Comparison of ENCODE assay signal across 8 mouse cellular contexts in the genomic region with DNA sequence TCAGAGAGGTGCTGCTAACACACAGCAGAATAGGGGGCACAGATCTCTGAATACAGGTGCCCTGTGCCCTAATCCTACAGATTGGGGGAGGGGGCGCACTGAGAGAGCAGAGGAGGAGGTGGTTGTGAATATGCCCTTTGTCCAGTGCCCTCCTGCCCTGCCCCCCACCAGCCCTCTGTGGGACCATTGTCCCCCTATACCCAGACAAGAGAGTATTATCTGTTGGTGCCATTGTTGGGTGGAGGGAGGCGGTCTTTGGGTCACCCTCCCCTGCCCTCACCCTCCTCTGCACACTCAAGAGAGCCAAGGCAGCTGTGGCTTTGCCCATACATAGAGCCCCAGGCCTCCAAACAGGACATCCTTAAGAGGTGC. TPM values are rescaled to one million over a fixed set of nuclear protein-coding genes. Genes with fewer than 3 reads are reported as not detected.
DNase-seq lines count a peak whose midpoint lies in the region; ATAC-seq lines count a peak whose summit lies in the region.

No protein-coding gene starts in this region.

- peak overlapping the region; percentile 74 for H3K27ac ChIP-seq in kidney, embryonic 15.5 days
- peak overlapping the region; percentile 72; the same call in 1 of the 2 replicates for H3K27ac ChIP-seq in limb, embryonic 15.5 days

- ATAC-seq in kidney, embryonic 15.5 days (replicated peaks; ENCODE audit: low FRiP score): 0 out of 2 replicates have a peak, but pooled peaks have one; percentile 24
- ATAC-seq in limb, embryonic 15.5 days (ENCODE audit: insufficient number of reproducible peaks, low FRiP score, low TSS enrichment, low read depth): no peak
- ATAC-seq in granulocyte monocyte progenitor cell, adult 5-6 weeks (replicated peaks; ENCODE audit: poor library complexity, severe bottlenecking): no peak

- peaks cover 40% of the 10 kb centered on the region for H3K4me1 ChIP-seq in kidney, embryonic 15.5 days
- peaks cover 32% of the 10 kb centered on the region for H3K4me1 ChIP-seq in limb, embryonic 15.5 days

- H3K9me3 ChIP-seq in kidney, embryonic 15.5 days (replicated peaks): no peaks in the 10 kb centered on the region
- H3K9me3 ChIP-seq in limb, embryonic 15.5 days: no peaks in the 10 kb centered on the region

- H3K27me3 ChIP-seq in kidney, embryonic 15.5 days: peaks cover 14% of the 10 kb centered on the region; the same call in 1 of the 2 replicates
- peaks cover 7% of the 10 kb centered on the region for H3K27me3 ChIP-seq in limb, embryonic 15.5 days

- H3K36me3 ChIP-seq in kidney, embryonic 15.5 days: peaks cover 22% of the 10 kb centered on the region
- H3K36me3 ChIP-seq in limb, embryonic 15.5 days: peaks cover 26% of the 10 kb centered on the region

- 38% methylated on average over 2 of the region's 2 CpGs for WGBS in kidney, embryonic 15.5 days
- WGBS in limb, embryonic 15.5 days: 32% methylated on average over 2 of the region's 2 CpGs

- H3K4me3 ChIP-seq in kidney, embryonic 15.5 days (replicated peaks): peak overlapping the region; percentile 67
- H3K4me3 ChIP-seq in limb, embryonic 15.5 days: peak overlapping the region; percentile 61

- no peak for DNase-seq in kidney, postnatal 25 days
- DNase-seq in cerebellum, adult 9-10 months: peak; percentile 51
- DNase-seq in frontal cortex, postnatal 10 days (ENCODE audit: low spot score in 2 of 2): peak; percentile 28 to 56
- peak; percentile 29 for DNase-seq in retina, embryonic 14.5 days (ENCODE audit: low spot score)
- no peak for DNase-seq in embryo, embryonic 10.5 days (ENCODE audit: low spot score)

- peak overlapping the region; percentile 55 for H3K9ac ChIP-seq in kidney, embryonic 15.5 days
- peak overlapping the region; percentile 43; the same call in 1 of the 2 replicates for H3K9ac ChIP-seq in limb, embryonic 15.5 days

- peak overlapping the region; percentile 78 for H3K4me2 ChIP-seq in kidney, embryonic 15.5 days
- peak overlapping the region; percentile 76 for H3K4me2 ChIP-seq in limb, embryonic 15.5 days

RNA-seq across cellular contexts. Expression of a gene that starts 0.8 kb away (rescaled TPM):
- polyA plus RNA-seq in kidney, embryonic 15.5 days (2015; fragmentation: Nextera tagmentation; extraction: Ambion mirVana): 25.3 and 29.6 TPM in 2 replicates
- 25.1 and 30.5 TPM in 2 replicates for polyA plus RNA-seq in limb, embryonic 15.5 days (2015; fragmentation: Nextera tagmentation; extraction: Ambion mirVana)
- total RNA-seq in granulocyte monocyte progenitor cell, adult 5-6 weeks (2014; fragmentation: Nextera tagmentation): 27.9 and 31.0 TPM in 2 replicates
- 16.2 and 20.9 TPM in 2 replicates for total RNA-seq in granulocyte monocyte progenitor cell, adult 5-6 weeks (2017)

RNA-seq across cellular contexts. Expression of a gene that starts 30.1 kb away (rescaled TPM):
- 0.99 and 1.1 TPM in 2 replicates for polyA plus RNA-seq in kidney, embryonic 15.5 days (2015; fragmentation: Nextera tagmentation; extraction: Ambion mirVana)
- 0.19 and 0.56 TPM in 2 replicates for polyA plus RNA-seq in limb, embryonic 15.5 days (2015; fragmentation: Nextera tagmentation; extraction: Ambion mirVana)
- total RNA-seq in granulocyte monocyte progenitor cell, adult 5-6 weeks (2014; fragmentation: Nextera tagmentation): 3.7 TPM in 1 of 2 replicates, not detected in the other
- 0.31 TPM in 1 of 2 replicates, not detected in the other for total RNA-seq in granulocyte monocyte progenitor cell, adult 5-6 weeks (2017)

RNA-seq across cellular contexts. Expression of a gene that starts 43.6 kb away (rescaled TPM):
- polyA plus RNA-seq in kidney, embryonic 15.5 days (2015; fragmentation: Nextera tagmentation; extraction: Ambion mirVana): 59.7 and 63.5 TPM in 2 replicates
- polyA plus RNA-seq in limb, embryonic 15.5 days (2015; fragmentation: Nextera tagmentation; extraction: Ambion mirVana): 73.7 and 77.9 TPM in 2 replicates
- 30.0 and 34.2 TPM in 2 replicates for total RNA-seq in granulocyte monocyte progenitor cell, adult 5-6 weeks (2014; fragmentation: Nextera tagmentation)
- total RNA-seq in granulocyte monocyte progenitor cell, adult 5-6 weeks (2017): 14.2 and 16.9 TPM in 2 replicates

RNA-seq across cellular contexts. Expression of a gene that starts 44.5 kb away (rescaled TPM):
- polyA plus RNA-seq in kidney, embryonic 15.5 days (2015; fragmentation: Nextera tagmentation; extraction: Ambion mirVana): 238 and 241 TPM in 2 replicates
- polyA plus RNA-seq in limb, embryonic 15.5 days (2015; fragmentation: Nextera tagmentation; extraction: Ambion mirVana): 218 and 227 TPM in 2 replicates
- 80.5 and 129 TPM in 2 replicates for total RNA-seq in granulocyte monocyte progenitor cell, adult 5-6 weeks (2014; fragmentation: Nextera tagmentation)
- total RNA-seq in granulocyte monocyte progenitor cell, adult 5-6 weeks (2017): 90.1 and 115 TPM in 2 replicates

RNA-seq across cellular contexts. Expression of a gene that starts 47.7 kb away (rescaled TPM):
- polyA plus RNA-seq in kidney, embryonic 15.5 days (2015; fragmentation: Nextera tagmentation; extraction: Ambion mirVana): 151 and 175 TPM in 2 replicates
- polyA plus RNA-seq in limb, embryonic 15.5 days (2015; fragmentation: Nextera tagmentation; extraction: Ambion mirVana): 181 and 189 TPM in 2 replicates
- total RNA-seq in granulocyte monocyte progenitor cell, adult 5-6 weeks (2014; fragmentation: Nextera tagmentation): 93.5 and 98.0 TPM in 2 replicates
- 101 and 107 TPM in 2 replicates for total RNA-seq in granulocyte monocyte progenitor cell, adult 5-6 weeks (2017)

Comparison
In these comparisons a context has a peak if more than half of its experiments do, and no peak if none do; other contexts are left out.
1. DNase-seq: peak in cerebellum, adult 9-10 months (single experiment), frontal cortex, postnatal 10 days (2 of 2) and retina, embryonic 14.5 days (single experiment); none in kidney, postnatal 25 days (0 of 2) and embryo, embryonic 10.5 days (single experiment).